Mouse (Mus musculus) right cerebral cortex, postnatal 4 days (tissue): Measurements from ENCODE around the gene Sema3a.

Experiments used
- DNase-seq: peaks from one replicate; pipeline ENCODE4 v3.0.0-alpha.2; 2022

Gene Sema3a

GRCm38 (mm10) chr5:13327281-13327680 lies 202.1 kb downstream of the Sema3a start:
- no peak for DNase-seq

DNA sequence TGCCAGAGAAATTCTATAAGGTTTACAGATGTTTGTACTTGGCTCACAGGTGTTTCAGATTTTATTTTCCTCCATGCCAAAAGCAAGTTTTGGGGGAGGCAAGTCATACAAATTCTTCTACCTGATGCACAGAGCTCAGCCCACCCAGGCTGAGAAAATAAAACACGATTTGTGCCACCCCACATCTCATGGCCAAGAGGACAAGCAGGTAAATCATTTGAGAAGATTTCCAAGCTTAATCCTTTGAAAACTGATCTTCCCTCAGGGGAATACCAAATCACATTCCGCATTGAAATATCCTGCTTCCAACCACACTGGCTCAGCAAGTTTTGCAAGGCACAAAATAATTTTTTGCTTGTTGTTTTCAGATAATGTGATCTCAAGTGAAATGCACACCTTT lies 206.2 kb downstream of the Sema3a start:
- no peak for DNase-seq

DNA sequence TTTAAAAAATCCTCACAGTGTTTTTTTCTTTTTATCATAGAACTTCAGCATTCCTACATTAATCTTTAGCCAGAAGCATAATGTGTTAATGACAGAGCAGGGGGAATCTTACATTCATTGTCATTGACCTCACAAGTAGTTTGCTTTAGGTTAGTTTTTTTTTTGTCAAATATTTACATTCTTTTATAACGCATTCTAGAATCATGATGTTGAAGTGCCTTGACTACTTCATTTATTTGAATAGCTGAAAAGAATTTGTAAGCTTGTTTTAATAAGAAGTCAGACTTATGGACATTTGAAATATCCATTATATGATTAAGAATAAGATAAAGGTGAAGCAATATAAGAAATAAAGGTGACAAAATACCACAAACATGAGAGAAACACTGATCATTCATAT lies 212.5 kb downstream of the Sema3a start:
- DNase-seq, result no peak

- DNase-seq, result no peak
Measured at GRCm38 (mm10) chr5:13347068-13347467, 221.9 kb downstream of the Sema3a start.

DNA sequence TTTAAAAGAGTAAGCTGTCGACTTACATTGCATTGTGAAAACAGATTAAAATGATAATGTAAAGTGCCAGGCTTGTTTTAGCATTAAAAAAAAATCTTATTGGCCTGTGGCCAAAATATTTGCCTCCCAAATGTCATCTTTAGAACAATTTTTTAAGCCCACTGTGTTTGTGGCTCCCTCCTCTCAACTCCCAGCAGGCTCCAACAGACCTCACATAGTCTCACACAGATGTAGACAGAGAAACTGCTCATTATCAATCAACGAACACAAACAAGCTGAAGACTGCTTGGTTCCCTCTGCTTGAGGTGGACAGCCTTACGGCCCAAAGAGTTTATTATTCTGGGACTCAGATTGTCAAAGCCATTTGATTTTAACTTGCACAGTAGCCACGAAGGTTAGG lies 226.4 kb downstream of the Sema3a start:
- no peak for DNase-seq

DNA sequence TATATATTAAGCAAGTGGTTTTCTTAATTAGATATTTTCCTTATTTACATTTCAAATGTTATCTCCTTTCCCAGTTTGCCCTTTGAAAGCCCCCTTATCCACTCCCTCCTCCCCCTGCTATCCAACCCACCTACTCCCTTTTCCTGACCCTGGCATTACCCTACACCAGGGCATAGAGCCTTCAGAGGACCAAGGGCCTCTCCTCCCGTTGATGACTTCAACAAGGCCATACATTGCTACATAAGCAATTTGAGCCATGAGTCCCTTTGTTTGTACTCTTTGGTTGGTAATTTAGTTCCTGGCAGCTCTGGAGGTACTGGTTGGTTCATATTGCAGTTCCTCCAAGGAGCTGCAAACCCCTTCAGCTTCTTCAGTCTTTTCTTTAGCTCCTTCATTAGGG lies 227.8 kb downstream of the Sema3a start:
- no peak for DNase-seq

- DNase-seq, result no peak
Measured at GRCm38 (mm10) chr5:13353539-13353938, 228.3 kb downstream of the Sema3a start.

- no peak for DNase-seq
Measured at GRCm38 (mm10) chr5:13354913-13355312, 229.7 kb downstream of the Sema3a start.

- DNase-seq, result no peak
Measured at GRCm38 (mm10) chr5:13358770-13359169, 233.6 kb downstream of the Sema3a start.

DNA sequence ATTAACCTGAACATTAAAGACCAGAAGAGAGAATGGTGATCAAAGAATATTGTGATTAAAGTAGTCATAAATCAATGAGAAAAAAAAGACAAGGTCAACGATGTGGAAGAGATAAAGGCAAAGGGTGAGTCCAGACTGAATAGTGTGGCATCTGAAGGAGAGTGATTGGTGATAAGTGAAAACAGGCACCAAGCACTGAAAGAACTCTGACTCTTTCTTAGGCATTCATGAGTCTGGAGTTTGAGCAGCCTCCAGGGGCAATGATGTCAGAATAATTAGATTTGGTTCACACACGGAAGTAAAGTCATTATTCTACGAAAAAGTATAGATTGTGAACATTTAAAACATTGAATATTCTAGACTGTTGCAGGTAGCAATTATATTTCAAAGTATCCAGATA lies 235.5 kb downstream of the Sema3a start:
- no peak for DNase-seq

DNA sequence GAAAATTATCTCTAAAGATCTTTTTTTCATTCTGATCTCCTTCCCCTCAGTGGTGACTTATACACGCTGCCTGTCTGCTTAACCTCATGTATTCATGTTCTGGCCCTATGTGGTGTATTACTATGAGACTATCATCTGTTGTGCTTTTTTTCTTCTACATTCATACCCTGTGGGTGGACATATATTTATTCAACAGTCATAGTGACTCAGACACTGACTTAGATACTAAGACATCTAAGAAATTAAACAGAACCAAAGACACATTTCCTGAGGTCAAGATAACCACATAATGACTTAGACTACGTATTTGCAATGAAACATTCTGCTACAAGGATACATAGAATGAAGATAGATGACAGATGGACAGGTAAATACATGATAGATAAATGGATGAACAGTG lies 239.9 kb downstream of the Sema3a start:
- DNase-seq, result no peak

DNA sequence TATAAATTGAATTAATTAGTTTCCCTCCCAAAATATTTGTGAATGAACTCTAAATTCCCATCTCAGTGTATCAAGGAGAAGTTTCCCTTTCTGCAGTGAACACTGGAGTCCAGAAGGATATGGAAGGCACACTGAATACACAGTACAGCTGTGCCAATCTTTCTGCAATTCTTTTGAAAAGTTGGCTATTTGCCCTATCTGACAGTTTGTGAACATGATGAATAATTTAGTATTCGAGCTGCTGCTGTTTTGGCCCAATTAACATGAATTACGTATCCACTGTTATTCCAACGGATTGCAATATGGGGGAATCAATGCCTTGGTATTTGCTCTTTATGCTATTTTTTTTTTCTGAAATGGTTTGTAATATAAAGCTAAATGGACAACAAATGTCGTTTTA lies 254.0 kb downstream of the Sema3a start:
- DNase-seq, result no peak

DNA sequence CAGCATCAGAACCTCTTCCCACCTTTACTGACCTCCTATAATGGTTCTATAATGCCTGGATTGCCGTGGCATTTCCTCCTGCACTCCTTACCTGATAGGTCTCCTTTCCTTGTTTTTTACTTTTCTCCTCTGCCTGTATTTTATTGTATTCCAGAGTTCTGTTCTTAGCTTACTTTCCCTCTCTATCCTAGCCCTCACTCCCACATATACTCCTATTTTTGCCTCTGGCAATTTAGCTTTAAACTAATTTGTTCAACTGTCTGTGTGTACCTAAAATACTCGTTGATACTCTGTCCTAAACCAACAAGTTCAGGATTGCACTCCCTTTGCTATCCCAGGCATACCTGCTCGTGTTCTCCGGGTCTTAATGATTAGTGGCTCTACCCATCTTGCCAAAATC lies 258.8 kb downstream of the Sema3a start:
- DNase-seq, result no peak

DNA sequence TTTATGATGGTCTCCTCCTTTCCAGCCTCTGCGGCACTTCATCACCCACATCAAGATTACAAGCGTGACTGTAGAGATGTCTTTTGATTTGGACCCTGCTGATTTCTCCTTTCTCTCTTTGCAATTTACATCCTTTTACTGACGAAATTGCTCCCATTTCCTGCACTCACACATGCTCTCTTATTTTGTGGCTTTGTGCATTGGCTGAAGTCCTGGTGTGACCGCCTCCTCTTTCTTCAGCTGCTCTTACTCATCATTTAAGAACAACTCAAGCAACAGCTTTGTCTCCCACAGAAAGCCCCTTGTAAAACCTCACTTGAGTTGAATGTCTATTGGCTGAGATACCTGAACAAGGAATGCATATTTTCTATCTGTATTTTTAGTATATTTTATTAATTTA lies 259.5 kb downstream of the Sema3a start:
- DNase-seq, result no peak

- DNase-seq, result no peak
Measured at GRCm38 (mm10) chr5:13386603-13387002, 261.4 kb downstream of the Sema3a start.

GRCm38 (mm10) chr5:13387679-13388078 lies 262.5 kb downstream of the Sema3a start:
- DNase-seq, result no peak

DNA sequence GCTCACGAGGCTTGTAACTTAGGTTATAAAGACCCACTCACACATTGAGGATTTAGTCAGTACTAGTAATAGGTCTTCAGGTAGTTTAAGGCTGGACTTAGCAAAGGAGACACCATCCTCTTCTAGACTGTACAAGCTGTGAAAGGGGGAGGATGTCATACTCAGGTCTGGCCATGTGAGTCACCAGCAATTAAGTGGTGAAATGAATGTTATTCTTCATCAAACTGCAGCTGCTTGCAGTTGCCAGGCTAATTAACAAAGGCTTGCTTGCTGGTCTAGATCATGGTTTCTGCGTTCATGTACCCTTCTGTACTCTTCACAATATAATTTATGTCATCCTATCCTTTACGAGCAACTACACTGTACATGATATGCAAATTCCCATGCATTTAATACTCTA lies 264.8 kb downstream of the Sema3a start:
- no peak for DNase-seq

DNA sequence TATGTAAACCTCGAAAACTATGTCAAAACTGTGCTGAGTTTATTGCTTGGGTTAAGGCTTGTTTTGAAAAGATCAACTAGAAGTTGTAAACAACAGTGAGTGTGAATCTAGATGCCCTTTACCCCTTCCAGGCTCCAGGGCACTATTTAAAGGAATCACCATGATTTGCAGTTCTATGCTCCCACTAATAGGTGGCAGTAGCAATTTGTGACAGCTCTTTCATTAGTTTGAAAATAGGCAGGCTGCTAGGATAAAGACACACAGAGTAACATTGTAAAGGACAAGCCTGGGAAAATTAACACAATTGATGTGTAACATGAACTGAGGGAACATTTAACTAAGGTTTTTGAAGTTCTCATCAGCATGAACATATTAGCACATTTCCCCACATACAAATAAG lies 280.2 kb downstream of the Sema3a start:
- no peak for DNase-seq

- no peak for DNase-seq
Measured at GRCm38 (mm10) chr5:13406131-13406530, 280.9 kb downstream of the Sema3a start.

GRCm38 (mm10) chr5:13411920-13412319 lies 286.7 kb downstream of the Sema3a start:
- DNase-seq, result no peak

DNA sequence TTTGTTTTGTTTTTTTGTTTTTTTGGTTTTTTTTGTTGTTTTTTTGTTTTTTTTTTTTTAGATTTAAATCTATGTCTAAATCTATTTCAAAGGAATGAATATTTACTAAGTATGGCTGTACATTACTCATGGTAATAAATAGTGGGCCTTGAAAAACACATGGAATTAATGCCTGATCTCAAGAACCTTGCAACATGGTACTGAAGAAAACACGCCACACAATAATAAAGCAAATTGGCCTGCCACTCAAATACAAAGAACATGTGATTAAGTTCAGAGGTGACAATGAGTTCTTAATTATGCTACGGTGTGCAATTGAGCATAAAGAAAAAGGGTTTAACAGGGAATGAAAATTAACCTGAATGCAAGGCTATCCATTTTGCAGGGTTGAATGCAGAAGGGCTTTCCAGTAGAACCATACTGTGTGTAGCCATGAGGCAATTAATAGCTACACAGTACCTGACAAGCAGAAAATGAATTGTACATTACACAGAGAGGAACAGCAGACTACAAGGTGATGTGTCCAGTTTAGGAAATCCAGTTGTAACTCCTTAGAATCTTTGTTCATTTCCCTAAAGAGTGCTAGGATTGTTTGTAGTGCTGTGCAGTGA lies 288.8 kb downstream of the Sema3a start:
- DNase-seq, result no peak

GRCm38 (mm10) chr5:13416960-13417710 lies 291.9 kb downstream of the Sema3a start:
- no peak for DNase-seq

GRCm38 (mm10) chr5:13421276-13421925 lies 296.2 kb downstream of the Sema3a start:
- no peak for DNase-seq

DNA sequence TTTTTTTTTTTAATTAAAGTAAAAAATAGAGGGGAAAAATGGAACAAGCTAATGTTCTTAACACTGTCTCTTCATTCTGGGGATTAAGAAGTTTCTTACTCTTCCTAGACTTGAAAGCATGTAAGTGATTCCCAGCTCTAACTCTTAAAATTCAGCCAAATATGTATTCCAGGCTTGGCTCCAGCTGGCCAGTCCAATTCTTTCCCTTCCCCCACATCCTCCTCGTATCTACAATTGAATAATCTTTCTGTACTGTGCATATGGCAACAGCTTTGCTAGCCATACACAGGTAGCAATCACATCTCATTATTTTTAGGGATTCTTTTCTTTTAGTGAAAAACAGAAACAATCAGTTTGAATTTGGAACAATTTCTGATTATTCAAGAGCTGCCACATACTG lies 303.5 kb downstream of the Sema3a start:
- peak; percentile 4 for DNase-seq
